Mouse (Mus musculus) erythroblast, embryonic 14.5 days (primary cell): ENCODE measurements around the gene Gpr137.

Experiments
- GATA1 ChIP-seq: IDR thresholded peaks from 2 replicates; pipeline ENCODE4 v1.6.1; 2012; ENCODE audit warnings: low read length, inconsistent platforms, mixed read lengths
- TAL1 ChIP-seq: IDR thresholded peaks from 3 replicates; pipeline ENCODE4 v1.6.1; 2012; ENCODE audit warnings: low read length, inconsistent platforms, mixed read lengths

DNA sequence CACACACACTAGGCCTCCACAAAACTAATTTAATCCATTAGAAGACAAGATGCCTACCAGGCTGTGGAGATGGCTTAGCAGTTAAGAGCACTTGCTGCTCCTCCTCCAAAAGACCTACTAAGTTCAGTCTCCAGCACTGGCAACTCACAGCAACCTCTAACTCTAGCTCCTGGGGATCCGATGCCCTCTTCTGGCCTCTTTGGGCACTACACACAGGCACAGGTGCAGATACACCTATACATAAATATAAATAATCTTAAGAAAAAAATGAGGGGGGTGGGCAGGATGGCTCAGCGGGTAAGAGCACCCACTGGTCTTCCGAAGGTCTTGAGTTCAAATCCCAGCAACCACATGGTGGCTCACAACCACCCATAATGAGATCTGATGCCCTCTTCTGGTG is 6.0 kb downstream of the Gpr137 start:
- TF ChIP-seq TAL1: no peak
- TF ChIP-seq GATA1: no peak
